Mouse (Mus musculus): ENCODE results near the gene Arhgap30.

Arhgap30 gene

DNA sequence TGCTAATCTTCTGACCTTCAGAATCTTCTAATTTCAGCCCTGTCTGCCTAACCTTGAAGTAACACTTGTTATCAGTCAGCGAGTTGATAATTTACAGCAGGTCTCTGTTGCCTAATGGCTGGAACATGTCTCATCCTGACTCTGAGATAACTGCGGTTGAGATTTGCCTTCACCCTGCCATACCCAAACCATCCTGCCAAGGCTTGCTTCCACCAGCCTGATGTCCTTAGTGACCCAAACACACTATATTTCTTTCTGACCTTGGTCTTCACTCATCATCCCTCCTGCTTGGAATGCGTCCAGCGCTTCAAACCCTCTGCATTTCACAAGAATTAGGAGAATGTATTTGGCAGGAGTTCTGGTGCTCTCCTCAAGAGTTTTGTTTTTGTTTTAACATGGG is 36.4 kb downstream of the Arhgap30 start:
- no peak for DNase-seq (ENCODE audit: low read depth, low spot score)

DNA sequence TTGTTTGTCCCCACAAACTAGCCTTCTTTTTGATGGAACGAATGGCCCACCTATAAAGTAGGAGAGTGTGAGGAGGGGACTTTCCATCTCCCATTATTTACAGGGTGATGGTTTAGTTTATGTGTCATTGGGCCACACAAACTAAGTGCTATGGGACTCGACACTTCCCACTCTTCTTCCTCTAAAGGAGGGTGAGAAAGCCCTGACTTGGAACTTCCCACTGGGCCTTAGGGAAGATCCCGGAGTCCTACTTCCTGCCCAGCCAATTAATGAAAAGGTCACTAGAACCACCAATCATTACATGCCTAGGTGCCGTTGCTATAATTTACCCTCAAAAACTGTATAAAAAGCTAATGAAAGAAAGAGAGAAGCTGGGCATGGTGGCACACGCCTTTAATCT is 43.4 kb downstream of the Arhgap30 start:
- no peak for DNase-seq (ENCODE audit: low read depth, low spot score)

DNA sequence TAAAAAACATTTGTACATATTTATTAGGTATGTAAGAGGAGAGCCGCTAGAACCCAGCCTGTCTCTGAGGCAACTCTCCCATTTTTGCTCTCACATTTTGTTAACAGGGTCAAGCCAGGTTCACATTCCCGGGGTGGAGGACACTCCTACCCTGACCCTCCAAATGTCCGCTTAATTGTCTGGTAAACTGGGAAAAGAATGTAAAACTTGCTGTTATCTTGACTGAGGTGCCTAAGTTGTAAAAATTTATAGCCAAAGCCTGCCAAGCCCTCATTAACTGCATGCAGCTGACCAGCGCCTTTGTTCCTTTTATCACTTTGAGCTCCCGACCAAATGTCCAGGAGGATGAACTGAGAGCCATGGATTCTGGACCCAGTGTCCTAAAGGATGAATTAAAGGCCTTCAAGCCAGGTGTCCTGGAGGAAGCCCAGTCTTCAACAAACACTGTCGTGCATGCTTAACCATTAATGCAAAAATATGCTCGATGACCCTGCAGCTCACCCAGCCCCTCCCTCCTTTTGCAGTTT is 46.6 kb downstream of the Arhgap30 start:
- no peak for DNase-seq (ENCODE audit: low read depth, low spot score)

DNA sequence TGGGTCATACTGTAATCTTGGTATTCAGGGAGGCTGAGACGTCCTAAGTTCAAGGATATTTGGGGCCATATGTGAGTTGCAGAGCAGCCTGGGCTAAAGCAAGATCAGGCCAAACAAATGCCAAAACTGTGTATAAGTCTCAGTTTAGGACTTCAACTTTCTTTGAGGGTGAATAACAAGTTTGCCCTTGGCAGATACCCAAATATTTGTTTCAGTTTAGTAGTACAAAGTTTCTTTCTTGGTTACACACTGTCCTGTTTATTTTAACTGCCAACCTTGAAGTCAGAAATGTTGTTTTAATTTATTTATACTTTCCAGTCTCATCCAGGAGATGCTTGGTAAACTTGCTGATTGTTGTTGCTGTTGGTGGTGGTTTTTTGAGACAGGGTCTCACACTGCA is 47.2 kb downstream of the Arhgap30 start:
- DNase-seq (ENCODE audit: low read depth, low spot score): no peak

DNA sequence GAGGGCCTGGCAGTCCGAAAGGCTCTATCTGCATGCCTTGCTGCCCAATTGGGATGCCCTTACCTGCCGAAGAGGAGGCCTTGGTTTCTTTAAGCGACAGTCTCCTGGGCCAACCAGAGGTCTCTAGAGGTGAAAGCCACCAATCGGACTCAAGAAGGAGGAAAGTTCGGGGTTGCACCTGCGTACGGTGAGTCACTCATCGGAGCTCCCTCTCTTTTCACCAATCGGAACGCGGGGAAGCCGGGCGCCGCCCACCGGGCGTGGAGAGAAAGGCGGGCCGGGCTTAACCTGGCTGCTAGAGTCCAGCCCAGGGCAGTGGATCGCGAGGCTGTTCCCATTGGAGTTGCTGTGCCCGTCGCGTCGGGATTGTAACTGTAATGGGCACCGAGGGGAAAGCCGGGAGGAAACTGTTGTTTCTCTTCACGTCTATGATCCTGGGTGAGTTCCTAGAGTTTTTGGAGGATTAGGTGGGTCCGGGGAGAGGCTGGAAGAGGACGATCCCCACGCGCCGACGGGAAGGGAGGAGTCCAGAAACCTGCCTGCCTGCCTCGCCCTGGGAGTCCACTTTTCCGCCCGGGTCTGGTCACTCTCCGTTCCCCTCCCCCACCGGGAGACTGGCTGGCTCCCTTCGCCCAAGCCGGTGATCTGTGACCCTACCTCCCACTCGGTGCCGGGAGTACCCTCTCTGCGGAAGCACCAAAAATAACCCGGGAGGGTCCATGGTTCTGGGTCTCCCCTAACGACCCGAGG is 48.7 kb downstream of the Arhgap30 start, which contains the start of gene F11r:
Gene F11r, plus strand, starts transcription at position 272 of the 750 bp plus-strand sequence.
- peak; percentile 78 for DNase-seq (ENCODE audit: low read depth, low spot score)

DNA sequence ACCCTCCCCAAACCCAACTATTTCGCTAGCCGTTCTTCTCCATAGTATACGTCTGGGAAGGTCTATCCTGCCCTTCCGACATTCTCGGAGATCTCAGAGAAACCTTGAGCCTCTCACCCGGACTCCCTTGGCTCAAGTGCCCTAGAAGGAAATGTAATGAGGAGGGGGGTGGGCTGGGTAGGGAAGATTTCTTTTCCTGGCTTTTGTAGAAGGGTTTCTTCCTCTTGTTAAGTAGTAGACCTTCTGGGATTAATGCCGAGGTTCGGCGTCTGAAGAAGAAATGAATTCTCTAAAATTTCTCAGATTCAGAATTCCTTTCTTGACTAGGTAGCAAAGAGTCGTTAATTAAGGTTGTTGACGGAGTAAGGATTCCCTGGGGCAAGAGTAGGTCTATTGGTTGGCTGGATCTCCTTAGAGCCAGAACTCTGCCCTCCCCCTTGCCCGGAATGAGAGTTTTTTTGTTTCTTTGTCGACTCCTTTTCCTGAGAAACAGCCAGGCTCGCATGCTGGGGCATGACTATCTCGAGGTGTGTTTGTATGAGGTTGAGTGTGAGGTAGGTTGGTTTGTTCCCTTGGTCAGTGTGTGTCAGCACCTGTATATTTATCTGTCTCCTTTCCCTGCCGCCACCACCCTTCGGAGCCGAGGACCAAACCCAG is 49.4 kb downstream of the Arhgap30 start:
- DNase-seq (ENCODE audit: low read depth, low spot score): no peak

DNA sequence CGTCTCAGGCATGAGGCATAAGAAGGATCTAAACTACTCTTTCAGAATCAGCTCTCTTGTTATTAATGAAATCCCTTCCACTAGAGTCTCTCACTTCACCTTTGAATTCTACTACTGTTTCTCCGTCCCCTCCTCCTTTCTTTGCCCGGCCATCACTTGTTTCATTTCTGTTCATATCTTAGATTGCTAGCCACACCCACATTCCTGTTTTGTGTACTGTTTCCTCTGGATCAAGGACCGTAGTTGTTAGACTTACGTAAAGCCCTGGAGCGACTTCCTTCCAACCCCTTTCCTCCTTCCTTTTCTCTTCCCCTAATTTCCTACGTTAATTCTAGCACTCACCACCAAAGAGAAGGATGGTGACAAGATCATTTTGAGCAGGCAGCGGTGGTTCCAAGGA is 50.3 kb downstream of the Arhgap30 start:
- no peak for DNase-seq (ENCODE audit: low read depth, low spot score)

DNA sequence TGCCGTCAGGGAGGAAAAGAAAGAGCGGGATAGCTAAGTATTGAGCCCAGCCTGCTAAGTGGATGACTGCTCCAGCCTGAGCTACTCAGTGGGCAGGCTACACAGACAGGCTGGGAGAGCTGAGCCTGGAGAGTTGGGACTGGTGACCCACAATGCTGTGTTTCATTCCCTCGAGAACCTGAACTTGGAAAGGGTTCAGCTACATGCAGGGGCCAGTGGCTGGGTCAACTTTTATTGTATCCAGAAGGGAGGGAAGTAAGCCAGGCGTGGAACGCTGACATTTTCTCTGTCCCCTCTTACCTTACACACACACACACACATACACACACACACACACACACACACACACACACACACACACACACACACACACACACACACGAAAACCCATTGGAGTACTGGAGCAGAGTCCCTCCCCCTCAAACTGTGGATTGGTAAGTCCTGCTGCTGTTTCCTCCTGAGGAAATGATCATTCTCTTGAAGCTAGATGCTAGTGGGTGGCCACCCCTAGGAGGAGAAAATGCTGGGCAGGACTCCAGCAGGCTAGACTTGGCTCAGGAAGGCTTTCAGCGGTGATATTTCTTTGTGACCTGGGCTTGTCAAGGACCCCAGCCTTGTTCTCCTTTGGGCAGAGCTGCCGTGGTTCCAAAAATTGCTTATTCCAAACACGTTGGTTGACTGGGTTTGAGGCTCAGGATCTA is 51.4 kb downstream of the Arhgap30 start:
- DNase-seq (ENCODE audit: low read depth, low spot score): no peak

DNA sequence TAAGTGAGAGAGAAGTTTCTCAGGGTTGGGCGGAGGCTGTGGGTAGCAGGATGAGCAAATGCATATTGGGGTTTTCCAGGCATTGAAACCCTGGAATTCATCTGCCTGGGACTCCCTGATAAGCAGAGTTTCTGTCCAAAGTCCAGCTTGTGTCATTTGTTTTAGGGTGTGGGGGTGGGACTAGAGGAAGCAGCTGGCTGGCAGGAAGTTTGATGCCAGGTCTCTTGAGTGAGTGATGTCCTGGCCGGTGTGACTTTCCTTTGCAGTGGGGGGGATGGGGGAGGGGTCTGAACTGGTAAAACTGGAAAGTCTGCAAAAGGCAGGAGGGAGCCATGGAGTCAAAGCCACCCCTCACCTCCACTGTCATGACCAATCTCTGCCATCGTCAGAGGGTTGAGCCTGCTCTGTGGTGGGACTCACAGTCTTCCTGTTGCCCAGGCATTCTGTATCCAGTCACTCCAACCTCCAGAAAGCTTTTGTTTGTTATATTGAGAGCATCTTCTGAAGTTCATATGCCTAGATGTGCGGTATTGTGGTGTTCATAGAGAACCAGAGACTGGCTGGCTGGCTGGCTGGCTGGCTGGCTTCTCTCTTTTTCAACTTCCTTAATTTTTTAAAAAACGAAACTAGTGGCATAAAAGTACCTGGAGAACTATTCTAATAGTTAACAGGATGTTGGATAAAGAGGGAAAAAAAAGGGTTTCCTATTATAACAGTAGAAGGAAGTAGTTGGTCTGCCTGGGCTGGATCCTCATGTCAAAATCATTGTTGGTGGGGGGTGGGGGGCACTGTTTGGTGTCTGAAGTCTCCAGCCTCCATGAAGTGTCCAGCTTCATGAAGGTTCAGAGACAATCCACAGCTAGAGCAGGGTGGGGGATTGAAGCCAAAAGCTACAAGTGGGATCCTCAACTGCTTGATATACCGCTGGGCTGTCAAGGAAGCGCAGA is 53.0 kb downstream of the Arhgap30 start:
- DNase-seq (ENCODE audit: low read depth, low spot score): no peak

DNA sequence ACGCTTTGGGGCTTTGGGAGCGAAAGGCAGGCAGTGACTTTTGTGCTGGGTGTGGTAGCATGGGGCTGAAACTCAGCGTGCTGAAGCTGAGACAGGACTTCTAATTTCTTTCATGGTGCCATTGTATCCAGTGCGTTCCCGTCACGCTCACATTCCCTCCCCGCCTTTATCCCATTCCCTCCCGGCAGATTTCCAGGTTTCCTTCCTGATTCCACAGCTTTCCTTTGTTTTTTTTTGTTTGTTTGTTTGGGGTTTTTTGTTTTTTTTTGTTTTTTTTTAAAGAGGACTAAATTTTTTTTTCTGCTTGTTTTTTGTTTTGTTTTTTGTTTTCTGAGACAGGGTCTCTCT is 53.6 kb downstream of the Arhgap30 start:
- no peak for DNase-seq (ENCODE audit: low read depth, low spot score)

DNA sequence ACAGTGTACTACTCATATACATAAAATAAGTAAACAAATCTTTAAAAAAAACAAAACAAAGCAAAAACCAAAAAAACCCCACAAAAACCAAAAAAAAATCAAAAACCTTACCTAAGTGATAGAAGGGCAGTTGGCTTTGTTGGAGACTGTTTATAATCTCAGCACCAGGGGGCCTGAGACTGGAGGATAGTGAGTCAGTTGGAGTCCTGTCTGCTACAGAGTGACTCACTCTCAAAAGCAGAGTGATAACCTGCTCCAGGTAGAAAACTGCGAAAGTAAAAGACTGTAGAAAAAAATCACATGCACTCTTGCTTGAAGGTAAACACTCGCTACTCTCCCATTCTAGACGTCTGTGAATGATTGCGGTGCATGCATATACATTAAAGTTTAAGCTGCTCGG is 56.3 kb downstream of the Arhgap30 start:
- no peak for DNase-seq (ENCODE audit: low read depth, low spot score)

DNA sequence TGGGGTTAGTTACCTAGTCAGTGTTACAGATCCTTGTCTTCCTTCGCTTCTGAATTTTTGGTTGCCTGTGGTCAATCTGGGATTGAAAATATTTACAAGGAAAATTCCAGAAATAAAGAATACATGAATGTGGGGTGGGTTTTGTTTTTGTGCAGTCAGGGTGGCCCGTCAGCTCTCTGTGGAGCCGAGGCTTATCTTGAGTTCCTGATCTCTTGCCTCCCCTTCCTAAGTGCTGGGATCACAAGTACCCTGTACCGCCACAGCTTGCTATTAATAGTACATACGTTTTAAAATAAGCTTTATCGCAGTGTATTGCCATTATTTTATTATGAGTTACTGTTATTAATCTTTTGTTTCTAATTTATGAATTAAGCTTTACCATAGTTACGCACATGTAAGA is 58.1 kb downstream of the Arhgap30 start:
- no peak for DNase-seq (ENCODE audit: low read depth, low spot score)

DNA sequence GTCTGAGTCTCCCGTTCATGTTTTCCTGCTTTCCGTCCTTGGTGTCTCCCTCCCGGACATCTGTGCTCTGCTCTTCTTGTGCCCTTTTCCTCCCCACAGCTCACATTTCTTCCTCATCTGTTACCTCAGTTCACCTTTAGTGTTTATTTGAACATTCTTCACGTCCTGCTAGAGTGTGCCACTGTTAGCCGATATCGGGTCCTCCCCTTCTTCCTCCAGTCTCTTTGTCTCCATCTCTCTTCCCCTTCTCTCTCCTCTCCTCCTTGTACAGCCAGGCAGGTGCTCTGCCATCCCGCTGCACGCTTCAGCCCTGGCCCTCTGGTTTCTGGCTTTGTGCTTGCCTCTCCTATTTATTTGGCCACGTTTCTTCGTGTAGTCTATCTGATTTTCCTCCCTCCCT is 58.9 kb downstream of the Arhgap30 start:
- no peak for DNase-seq (ENCODE audit: low read depth, low spot score)

DNA sequence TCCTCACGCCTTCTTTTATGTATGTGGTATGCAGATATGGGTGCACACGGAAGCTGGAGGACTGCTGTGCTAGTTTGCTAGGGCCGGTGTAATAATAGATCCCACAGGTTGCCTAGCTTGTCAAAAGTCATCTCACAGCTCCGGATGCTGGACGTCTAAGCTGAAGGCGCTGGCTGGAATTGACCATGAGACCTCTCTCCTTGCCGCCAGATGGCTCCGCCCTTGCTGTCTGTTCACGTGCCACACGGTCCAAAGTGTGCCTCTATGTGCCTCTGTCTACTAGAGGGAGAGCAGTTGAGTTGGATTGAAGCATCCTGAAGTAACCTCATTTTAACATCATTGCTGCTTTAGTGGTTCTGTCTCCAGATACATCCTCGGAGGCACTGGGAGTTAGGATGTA is 61.3 kb downstream of the Arhgap30 start:
- DNase-seq (ENCODE audit: low read depth, low spot score): no peak

DNA sequence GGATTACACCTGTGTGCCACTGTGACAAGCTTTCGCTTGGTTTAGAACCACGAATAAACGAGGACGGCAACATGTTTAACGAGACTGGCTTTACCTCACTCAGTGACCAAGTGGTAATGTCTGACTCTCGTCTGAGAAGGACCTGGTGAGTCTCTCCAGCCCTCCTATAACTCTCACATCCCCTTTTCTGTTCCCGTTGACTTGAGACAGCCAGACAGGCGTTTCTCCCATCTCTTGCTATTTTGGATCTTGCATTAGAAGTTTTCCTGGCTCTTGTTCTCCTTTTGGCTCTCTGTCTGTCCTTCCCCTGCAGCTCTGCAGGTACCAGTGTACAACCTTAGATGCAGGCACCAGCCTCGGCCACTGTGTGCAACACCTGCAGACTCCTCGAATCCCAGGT is 62.2 kb downstream of the Arhgap30 start:
- DNase-seq (ENCODE audit: low read depth, low spot score): no peak

DNA sequence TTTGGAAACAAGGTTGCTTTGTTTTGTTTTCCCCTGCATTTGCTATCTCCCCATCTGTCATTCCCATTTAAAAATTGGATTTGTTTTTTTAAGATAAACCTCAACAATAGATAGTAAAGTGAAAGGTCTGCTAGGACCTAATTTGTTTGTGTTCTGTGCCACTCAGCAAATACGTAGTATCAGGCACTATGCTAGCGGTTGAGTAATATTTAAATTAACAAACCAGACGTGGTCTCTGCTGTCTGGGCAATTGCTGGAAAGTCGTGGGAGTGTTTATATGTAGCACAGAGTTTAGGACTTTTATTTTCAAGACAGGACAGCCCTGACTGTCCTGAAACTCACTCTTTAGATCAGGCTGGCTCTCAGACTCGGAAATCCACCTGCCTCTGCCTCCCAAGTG is 63.8 kb downstream of the Arhgap30 start:
- no peak for DNase-seq (ENCODE audit: low read depth, low spot score)

DNA sequence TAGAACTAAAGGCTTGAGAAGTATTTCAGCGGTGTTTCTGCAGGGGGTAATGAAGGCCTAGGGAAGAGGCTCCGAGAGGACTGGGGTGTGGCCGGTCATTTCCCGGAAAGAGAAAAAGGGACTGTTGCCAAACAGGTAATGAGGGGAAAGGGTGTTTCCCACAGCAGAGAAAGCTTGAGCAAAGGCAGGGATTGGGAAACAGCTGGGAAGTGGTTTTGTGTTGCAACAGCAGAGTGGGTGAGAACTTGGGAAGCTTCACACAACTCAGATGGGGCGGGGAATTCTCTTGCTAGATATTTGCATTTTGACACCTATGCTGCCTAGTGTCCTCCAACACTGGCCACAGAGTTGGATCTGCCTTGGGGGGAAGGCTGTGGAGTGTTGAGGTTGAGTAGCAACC is 64.2 kb downstream of the Arhgap30 start:
- DNase-seq (ENCODE audit: low read depth, low spot score): no peak

DNA sequence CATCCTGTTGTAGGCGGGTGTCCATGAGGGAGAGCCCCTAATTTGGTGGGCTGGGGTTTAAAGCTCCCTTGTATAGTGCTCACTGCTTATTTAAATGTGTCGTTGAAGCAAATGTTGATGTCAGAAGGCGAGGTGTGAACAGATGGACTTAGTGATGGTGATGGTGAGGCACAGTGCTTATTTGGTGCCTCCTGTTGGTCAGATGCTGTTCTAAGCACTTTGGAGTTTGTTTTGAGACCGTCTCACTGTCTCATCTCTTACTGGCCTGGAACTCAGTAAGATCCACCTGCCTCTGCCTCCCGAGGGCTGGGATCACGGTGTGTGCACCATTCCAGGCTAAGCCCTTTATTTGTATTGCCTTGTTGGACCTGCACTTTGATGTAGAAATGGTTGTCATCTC is 66.2 kb downstream of the Arhgap30 start:
- no peak for DNase-seq (ENCODE audit: low read depth, low spot score)

DNA sequence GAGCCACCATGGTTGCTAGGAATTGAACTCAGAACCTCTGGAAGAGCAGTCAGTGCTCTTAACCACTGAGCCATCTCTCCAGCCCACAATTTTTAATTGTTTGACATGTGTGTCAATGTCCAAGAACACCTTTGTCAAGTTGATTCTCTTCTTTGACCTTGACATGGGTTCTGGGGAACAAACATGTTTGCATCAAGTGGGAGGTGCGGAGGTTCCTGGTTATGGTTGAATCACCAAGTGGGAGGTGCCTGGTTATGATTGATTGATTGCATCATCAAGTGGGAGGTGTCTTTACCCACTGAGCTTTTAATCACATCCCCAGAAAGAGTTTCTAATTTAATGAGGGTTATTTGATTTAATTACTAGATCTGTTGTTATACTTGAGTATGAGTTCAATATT is 68.8 kb downstream of the Arhgap30 start:
- DNase-seq (ENCODE audit: low read depth, low spot score): no peak

DNA sequence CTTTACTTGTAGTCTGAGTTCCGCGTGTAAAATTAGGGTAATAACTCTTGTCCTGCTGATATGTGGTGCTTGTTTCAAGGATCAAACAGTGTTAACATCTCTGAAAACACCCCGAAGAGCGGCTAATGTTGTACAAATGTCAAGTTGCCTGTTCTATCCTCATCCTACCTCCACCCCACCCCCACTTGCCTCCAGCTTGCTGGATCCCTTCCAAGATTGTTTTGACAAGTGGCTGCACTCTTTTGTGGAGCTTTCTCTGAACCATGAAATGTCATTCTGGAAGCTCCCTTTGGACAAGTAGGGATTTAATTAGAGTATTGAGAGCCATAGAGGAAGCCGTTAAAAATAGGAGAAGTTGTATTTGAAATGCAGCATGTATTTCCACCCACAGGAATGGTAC is 71.0 kb downstream of the Arhgap30 start:
- DNase-seq (ENCODE audit: low read depth, low spot score): no peak

All from CD4-positive helper T cell, adult 2 months (primary cell).